8 mouse cellular contexts compared by ENCODE assay signal in the genomic region with DNA sequence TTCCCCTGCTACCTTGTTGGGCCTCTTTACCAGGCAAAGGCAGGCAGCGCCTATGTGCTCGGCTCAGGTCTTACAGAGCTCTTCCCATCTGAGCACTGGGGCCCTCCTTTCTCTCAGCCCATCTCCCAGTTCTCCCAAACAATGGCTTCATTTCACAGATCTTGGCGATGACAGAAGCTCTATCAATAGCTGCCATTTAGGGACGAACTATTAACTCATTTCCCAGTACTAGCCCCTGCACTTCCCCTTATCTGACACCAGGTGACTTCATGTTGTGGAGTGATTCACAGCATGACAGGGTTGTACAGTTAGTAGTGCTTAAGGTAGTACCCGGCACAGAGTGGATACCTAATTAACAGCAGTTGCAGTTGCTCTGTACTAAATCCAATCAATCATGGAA. TPM values are rescaled to one million over a fixed set of nuclear protein-coding genes. Genes with fewer than 3 reads are reported as not detected.
DNase-seq lines count a peak whose midpoint lies in the region; ATAC-seq and TF ChIP-seq lines count a peak whose summit lies in the region.

A gene (minus strand): TSS at position 56 of the 400 bp plus-strand sequence.

- intact Hi-C loops in heart, postnatal 10 days (cut with DNase I), result no loop called here

- H3K27ac ChIP-seq in heart, embryonic 13.5 days (replicated peaks), result peak within 1 kb of the TSS; percentile 81
- no peak within 1 kb of the TSS for H3K27ac ChIP-seq in ES-E14 (ENCODE audit: insufficient read depth, low read depth, low read length, poor library complexity, severe bottlenecking)
- peak within 1 kb of the TSS; percentile 88 for H3K27ac ChIP-seq in forebrain, postnatal 0 days (ENCODE audit: low read depth, low read length)
- no peak within 1 kb of the TSS for H3K27ac ChIP-seq in liver, embryonic 15.5 days (replicated peaks)

- no peaks in the 10 kb centered on the region for H3K36me3 ChIP-seq in heart, embryonic 13.5 days
- no peaks in the 10 kb centered on the region for H3K36me3 ChIP-seq in ES-E14 (ENCODE audit: control insufficient read depth, insufficient read depth, low read length, poor library complexity, severe bottlenecking)
- H3K36me3 ChIP-seq in forebrain, postnatal 0 days (ENCODE audit: insufficient read depth), result no peaks in the 10 kb centered on the region
- no peaks in the 10 kb centered on the region for H3K36me3 ChIP-seq in liver, embryonic 15.5 days (replicated peaks)

- 0 out of 2 replicates have a peak, but pooled peaks cover 6% of the 10 kb centered on the region for H3K27me3 ChIP-seq in heart, embryonic 13.5 days (replicated peaks)
- H3K27me3 ChIP-seq in forebrain, postnatal 0 days (ENCODE audit: insufficient read depth, low read length), result no peaks in the 10 kb centered on the region
- H3K27me3 ChIP-seq in liver, embryonic 15.5 days, result peaks cover 40% of the 10 kb centered on the region

- no peaks in the 10 kb centered on the region for H3K9me3 ChIP-seq in heart, embryonic 13.5 days
- H3K9me3 ChIP-seq in ES-E14 (ENCODE audit: control insufficient read depth, insufficient read depth, low read depth, low read length), result no peaks in the 10 kb centered on the region
- no peaks in the 10 kb centered on the region for H3K9me3 ChIP-seq in forebrain, postnatal 0 days (ENCODE audit: low read length)
- H3K9me3 ChIP-seq in liver, embryonic 15.5 days (replicated peaks), result no peaks in the 10 kb centered on the region

- 34% methylated on average over 5 of the region's 5 CpGs for WGBS in heart, embryonic 13.5 days
- 63% methylated on average over 5 of the region's 5 CpGs for WGBS in forebrain, postnatal 0 days
- 46% methylated on average over 5 of the region's 5 CpGs for whole genome bisulfite sequencing in liver, embryonic 15.5 days (ENCODE audit: insufficient replicate concordance)

- no peak for ATAC-seq in heart, embryonic 13.5 days (ENCODE audit: extremely low read depth, insufficient number of reproducible peaks, low FRiP score, low TSS enrichment)
- ATAC-seq in forebrain, postnatal 0 days, result no peak
- ATAC-seq in liver, embryonic 15.5 days (ENCODE audit: insufficient read depth), result no peak

- peaks cover 25% of the 10 kb centered on the region for H3K4me1 ChIP-seq in heart, embryonic 13.5 days
- H3K4me1 ChIP-seq in ES-E14 (ENCODE audit: control insufficient read depth in 2 of 2, insufficient read depth in 2 of 2, low read length in 2 of 2, poor library complexity in 1 of 2), result peaks cover 5 to 7% of the 10 kb centered on the region in 2 experiments; a peak in 3 of 4 replicates
- H3K4me1 ChIP-seq in forebrain, postnatal 0 days (ENCODE audit: insufficient read depth), result peaks cover 2% of the 10 kb centered on the region; the same call in 1 of the 2 replicates
- peaks cover 34% of the 10 kb centered on the region for H3K4me1 ChIP-seq in liver, embryonic 15.5 days (replicated peaks)

- peak; percentile 42; the same call in 1 of the 2 replicates for TF ChIP-seq CTCF in forebrain, postnatal 0 days (IDR thresholded peaks at IDR 0.05; ENCODE audit: low read depth)

- in situ Hi-C loops in ES-E14 (cut with MboI; ENCODE audit: low sequenced_read_pairs in 2 of 2, unreplicated experiment in 2 of 2), result no loop called here

- peak within 1 kb of the TSS; percentile 91 for H3K9ac ChIP-seq in heart, embryonic 13.5 days
- peak within 1 kb of the TSS; percentile 26; the same call in 1 of the 2 replicates for H3K9ac ChIP-seq in ES-E14 (ENCODE audit: insufficient read depth, low read depth, low read length, poor library complexity, severe bottlenecking)
- H3K9ac ChIP-seq in forebrain, postnatal 0 days, result peak within 1 kb of the TSS; percentile 96
- no peak within 1 kb of the TSS for H3K9ac ChIP-seq in liver, embryonic 15.5 days

- H3K4me3 ChIP-seq in heart, embryonic 13.5 days, result peak within 1 kb of the TSS; percentile 74
- peak within 1 kb of the TSS; percentile 77 to 85; a peak in 2 of 4 replicates for H3K4me3 ChIP-seq in ES-E14 (ENCODE audit: insufficient read depth in 1 of 2, low read depth in 1 of 2, low read length in 2 of 2, poor library complexity in 1 of 2, severe bottlenecking in 1 of 2)
- peak within 1 kb of the TSS; percentile 64 for H3K4me3 ChIP-seq in forebrain, postnatal 0 days (ENCODE audit: low read depth, low read length)
- peak within 1 kb of the TSS; percentile 63; the same call in 1 of the 2 replicates for H3K4me3 ChIP-seq in liver, embryonic 15.5 days (replicated peaks)

- peak within 1 kb of the TSS; percentile 83 for H3K4me2 ChIP-seq in heart, embryonic 13.5 days
- peak within 1 kb of the TSS; percentile 76 for H3K4me2 ChIP-seq in forebrain, postnatal 0 days (ENCODE audit: low read depth)
- H3K4me2 ChIP-seq in liver, embryonic 15.5 days, result peak within 1 kb of the TSS; percentile 90

- no peak for DNase-seq in heart, postnatal 10 days
- DNase-seq in ES-E14 (ENCODE audit: low read depth, low spot score), result no peak
- DNase-seq in forebrain, postnatal 0 days, result no peak
- no peak for DNase-seq in embryo, embryonic 11 days
- DNase-seq in cerebellum, postnatal 36 days, result no peak
- DNase-seq in thymus, postnatal 4 days, result no peak

TF ChIP-seq in ES-E14, 5 proteins besides CTCF, POLR2A, EP300 and RAD21:
- TF ChIP-seq ZC3H11A (IDR thresholded peaks at IDR 0.05; ENCODE audit: borderline replicate concordance, low read depth, low read length), result no peak
- TF ChIP-seq MAFK (IDR thresholded peaks at IDR 0.05; ENCODE audit: insufficient read depth, low read depth, low read length), result no peak
- no peak for TF ChIP-seq ZNF384 (IDR thresholded peaks at IDR 0.05; ENCODE audit: low read depth, low read length)
- no peak for TF ChIP-seq CHD2 (IDR thresholded peaks at IDR 0.05; ENCODE audit: low read depth, low read length)
- TF ChIP-seq HCFC1 (IDR thresholded peaks at IDR 0.05; ENCODE audit: borderline replicate concordance, insufficient read depth, low read length), result no peak

RNA-seq across cellular contexts. Expression of the gene that starts here (rescaled TPM):
- polyA plus RNA-seq in heart, embryonic 13.5 days (2015; fragmentation: Nextera tagmentation; extraction: Ambion mirVana), result 4.2 and 5.3 TPM in 2 replicates
- 1 to 10 TPM; 2.0 to 2.3 TPM for total RNA-seq in heart, postnatal 10 days (2021)
- 0.09 and 0.11 TPM in 2 replicates for total RNA-seq in ES-E14 (2012; rRNA removed)
- 0.14 and 0.38 TPM in 2 replicates for total RNA-seq in forebrain, postnatal 0 days (2014; rRNA removed)
- polyA plus RNA-seq in forebrain, postnatal 0 days (2015; fragmentation: Nextera tagmentation; extraction: Ambion mirVana), result 0.24 and 0.38 TPM in 2 replicates
- polyA plus RNA-seq in liver, embryonic 15.5 days (2015; fragmentation: Nextera tagmentation; extraction: Ambion mirVana), result 0.13 and 0.22 TPM in 2 replicates

Comparison
In these comparisons a context has a peak if more than half of its experiments do, and no peak if none do; other contexts are left out.
1. H3K27ac ChIP-seq: peak in heart, embryonic 13.5 days (single experiment) and forebrain, postnatal 0 days (single experiment); none in ES-E14 (single experiment) and liver, embryonic 15.5 days (single experiment).
2. Peak in every context shown above with its lines, with median percentiles within 50 percentile points of each other: H3K4me2 ChIP-seq and H3K4me3 ChIP-seq.